Mouse (Mus musculus) myocyte (in vitro differentiated cells): ENCODE data around the gene Tspan9. TPM values are rescaled to one million over a fixed set of nuclear protein-coding genes. Genes with fewer than 3 reads are reported as not detected.

Experiments
- H3K27me3 ChIP-seq: one replicate; pipeline ENCODE4 v1.6.1; 2011; ENCODE audit not compliant: control insufficient read depth, insufficient read depth, insufficient read length
- H3K36me3 ChIP-seq: one replicate; pipeline ENCODE4 v1.6.1; 2011; ENCODE audit not compliant: control insufficient read depth, insufficient read depth
- H3K4me2 ChIP-seq: one replicate; pipeline ENCODE4 v1.6.1; 2011; ENCODE audit warnings: low read depth, control low read depth
- H3K4me3 ChIP-seq: one replicate; pipeline ENCODE4 v1.5.1; 2011; ENCODE audit warnings: mild to moderate bottlenecking, control low read depth, moderate library complexity
- H3K79me2 ChIP-seq: one replicate; pipeline ENCODE4 v1.6.1; 2011; ENCODE audit not compliant: control insufficient read depth, insufficient read depth
- H3ac ChIP-seq: one replicate; pipeline ENCODE4 v1.6.1; 2011; ENCODE audit not compliant: control insufficient read depth, insufficient read length
- CEBPB ChIP-seq: IDR thresholded peaks from 2 replicates; pipeline ENCODE4 v1.6.1; 2011; ENCODE audit warnings: mild to moderate bottlenecking, moderate library complexity; ENCODE audit not compliant: poor library complexity, insufficient read depth, severe bottlenecking
- E2F4 ChIP-seq: IDR thresholded peaks from one replicate; pipeline ENCODE4 v1.6.1; 2011; ENCODE audit warnings: mild to moderate bottlenecking, control low read depth, moderate library complexity; ENCODE audit not compliant: insufficient read depth
- MAX ChIP-seq: IDR thresholded peaks from one replicate; pipeline ENCODE4 v1.6.1; 2011; ENCODE audit warnings: low read depth, mild to moderate bottlenecking, control low read depth
- MYOD1 ChIP-seq, 3 experiments: IDR thresholded peaks; one replicate each; pipeline ENCODE4 v1.6.1; 2011; ENCODE audit warnings: control low read depth in 2 of 3, low read depth in 2 of 3, mild to moderate bottlenecking in 2 of 3, moderate library complexity in 1 of 3; ENCODE audit not compliant: insufficient read length in 2 of 3, control insufficient read depth in 1 of 3
- MYOG ChIP-seq, 3 experiments: IDR thresholded peaks; one replicate each; pipeline ENCODE4 v1.6.1; 2011; ENCODE audit warnings: control low read depth in 2 of 3, low read depth in 2 of 3, mild to moderate bottlenecking in 2 of 3; ENCODE audit not compliant: insufficient read length in 2 of 3, control insufficient read depth in 1 of 3, insufficient read depth in 1 of 3
- POLR2A ChIP-seq: IDR thresholded peaks from one replicate; pipeline ENCODE4 v1.6.1; 2011; ENCODE audit warnings: low read depth, mild to moderate bottlenecking, control low read depth, moderate library complexity; ENCODE audit not compliant: insufficient read length
- POLR2AphosphoS2 ChIP-seq: IDR thresholded peaks from one replicate; pipeline ENCODE4 v1.6.1; 2011; ENCODE audit warnings: low read depth, control low read depth; ENCODE audit not compliant: insufficient read length
- REST ChIP-seq: IDR thresholded peaks from one replicate; pipeline ENCODE4 v1.6.1; 2011; ENCODE audit warnings: mild to moderate bottlenecking, control low read depth, moderate library complexity; ENCODE audit not compliant: insufficient read depth, insufficient read length
- SRF ChIP-seq: IDR thresholded peaks from one replicate; pipeline ENCODE4 v1.6.1; 2011; ENCODE audit warnings: low read depth; ENCODE audit not compliant: control insufficient read depth, insufficient read length
- TCF12 ChIP-seq: IDR thresholded peaks from one replicate; pipeline ENCODE4 v1.6.1; 2011; ENCODE audit warnings: mild to moderate bottlenecking, control low read depth; ENCODE audit not compliant: poor library complexity, insufficient read depth, severe bottlenecking
- TCF3 ChIP-seq: IDR thresholded peaks from one replicate; pipeline ENCODE4 v1.6.1; 2011; ENCODE audit warnings: low read depth, control low read depth; ENCODE audit not compliant: insufficient read length
- USF1 ChIP-seq: IDR thresholded peaks from one replicate; pipeline ENCODE4 v1.6.1; 2011; ENCODE audit warnings: low read depth, mild to moderate bottlenecking, control low read depth, moderate library complexity
- polyA plus RNA-seq: library from polyadenylated mRNA; unstranded; fragments of >200 nt; fragmentation: generic; extraction: Trizol; gene quantifications from one replicate; pipeline ENCODE4 v1.2.1, GENCODE M21; 2012; ENCODE audit warnings: missing spikeins

Gene Tspan9
- polyA plus RNA-seq, 1 experiment = 227 TPM

GRCm38 (mm10) chr6:128047671-128048070, 95.7 kb downstream of the Tspan9 start:
- H3K27me3 ChIP-seq = no peaks in the 10 kb centered on the region
- H3K4me2 ChIP-seq = no peak overlapping the region
- no peaks in the 10 kb centered on the region for H3K79me2 ChIP-seq
- no peak for TF ChIP-seq USF1
- TF ChIP-seq REST = no peak
- no peak for TF ChIP-seq TCF3
- TF ChIP-seq CEBPB = no peak
- no peak for TF ChIP-seq SRF
- TF ChIP-seq MYOG (IDR thresholded peaks at IDR 0.05; ENCODE audit: control insufficient read depth in 1 of 3, insufficient read depth in 1 of 3, insufficient read length in 2 of 3, low read depth in 2 of 3) = no peak
- no peak for TF ChIP-seq MYOD1 (IDR thresholded peaks at IDR 0.05; ENCODE audit: control insufficient read depth in 1 of 3, insufficient read length in 2 of 3, low read depth in 2 of 3)
- TF ChIP-seq MAX = no peak
- no peak for TF ChIP-seq POLR2AphosphoS2
- no peak for TF ChIP-seq POLR2A
- TF ChIP-seq TCF12 = no peak
- TF ChIP-seq E2F4 = no peak
- no peak overlapping the region for H3ac ChIP-seq
- no peak overlapping the region for H3K4me3 ChIP-seq
- no peaks in the 10 kb centered on the region for H3K36me3 ChIP-seq

GRCm38 (mm10) chr6:128047239-128047638, 96.2 kb downstream of the Tspan9 start:
- H3K36me3 ChIP-seq = no peaks in the 10 kb centered on the region

GRCm38 (mm10) chr6:128046799-128047198, 96.6 kb downstream of the Tspan9 start:
- no peaks in the 10 kb centered on the region for H3K36me3 ChIP-seq
- no peak overlapping the region for H3ac ChIP-seq
- peak overlapping the region; percentile 66 for H3K4me2 ChIP-seq
- no peaks in the 10 kb centered on the region for H3K27me3 ChIP-seq
- H3K4me3 ChIP-seq = no peak overlapping the region
- H3K79me2 ChIP-seq = no peaks in the 10 kb centered on the region
- TF ChIP-seq MYOD1 (IDR thresholded peaks at IDR 0.05; ENCODE audit: control insufficient read depth in 1 of 3, insufficient read length in 2 of 3, low read depth in 2 of 3) (peak in 2 of 3 experiments; percentile 78 to 91), MYOG (IDR thresholded peaks at IDR 0.05; ENCODE audit: control insufficient read depth in 1 of 3, insufficient read depth in 1 of 3, insufficient read length in 2 of 3, low read depth in 2 of 3) (peak; percentile 76 to 91 (median 80)), REST (no peak), POLR2A (no peak), USF1 (no peak), TCF3 (peak; percentile 5)

More at GRCm38 (mm10) chr6:128047239-128047638, 96.2 kb downstream of the Tspan9 start:
- H3K27me3 ChIP-seq = no peaks in the 10 kb centered on the region
- no peaks in the 10 kb centered on the region for H3K79me2 ChIP-seq
- H3ac ChIP-seq = no peak overlapping the region
- TF ChIP-seq TCF3 (no peak), REST (no peak), MYOD1 (IDR thresholded peaks at IDR 0.05; ENCODE audit: control insufficient read depth in 1 of 3, insufficient read length in 2 of 3, low read depth in 2 of 3) (no peak)
- no peak overlapping the region for H3K4me3 ChIP-seq
- peak overlapping the region; percentile 66 for H3K4me2 ChIP-seq

GRCm38 (mm10) chr6:128044691-128045090, 98.7 kb downstream of the Tspan9 start:
- TF ChIP-seq POLR2AphosphoS2 (no peak), TCF3 (no peak), MYOG (IDR thresholded peaks at IDR 0.05; ENCODE audit: control insufficient read depth in 1 of 3, insufficient read depth in 1 of 3, insufficient read length in 2 of 3, low read depth in 2 of 3) (no peak), MAX (no peak), CEBPB (no peak), POLR2A (no peak), SRF (no peak), REST (no peak), MYOD1 (IDR thresholded peaks at IDR 0.05; ENCODE audit: control insufficient read depth in 1 of 3, insufficient read length in 2 of 3, low read depth in 2 of 3) (no peak), E2F4 (no peak)

GRCm38 (mm10) chr6:128043486-128043885, 99.9 kb downstream of the Tspan9 start:
- H3K27me3 ChIP-seq = no peaks in the 10 kb centered on the region
- H3ac ChIP-seq = no peak overlapping the region
- no peak overlapping the region for H3K4me3 ChIP-seq
- H3K79me2 ChIP-seq = no peaks in the 10 kb centered on the region
- no peak for TF ChIP-seq E2F4
- TF ChIP-seq MYOG (IDR thresholded peaks at IDR 0.05; ENCODE audit: control insufficient read depth in 1 of 3, insufficient read depth in 1 of 3, insufficient read length in 2 of 3, low read depth in 2 of 3) = no peak
- TF ChIP-seq MAX = no peak
- TF ChIP-seq MYOD1 (IDR thresholded peaks at IDR 0.05; ENCODE audit: control insufficient read depth in 1 of 3, insufficient read length in 2 of 3, low read depth in 2 of 3) = peak in 1 of 3 experiments; percentile 19
- TF ChIP-seq SRF = no peak
- H3K36me3 ChIP-seq = no peaks in the 10 kb centered on the region
- no peak overlapping the region for H3K4me2 ChIP-seq

More at GRCm38 (mm10) chr6:128044691-128045090, 98.7 kb downstream of the Tspan9 start:
- Histone ChIP-seq H3K4me2 (no peak overlapping the region), H3K4me3 (no peak overlapping the region), H3K27me3 (no peaks in the 10 kb centered on the region), H3ac (no peak overlapping the region), H3K79me2 (no peaks in the 10 kb centered on the region), H3K36me3 (no peaks in the 10 kb centered on the region)
